Mouse (Mus musculus) lung, postnatal 0 days (tissue): ENCODE measurements around the gene Dmxl2. TPM values are rescaled to one million over a fixed set of nuclear protein-coding genes. Genes with fewer than 3 reads are reported as not detected.

ENCODE experiments used
- ATAC-seq: fragments of 200-750 bp; cut with Nextera tagmentation; 2 replicates; pipeline ENCODE4 v1.8.0; 2017; ENCODE audit warnings: moderate library complexity
- DNase-seq: peaks from one replicate; pipeline ENCODE4 v3.0.0-alpha.2; 2016; ENCODE audit warnings: low spot score
- H3K27ac ChIP-seq: fragments of 300-500 bp; sonication (generic); 2 replicates; pipeline ENCODE4 v1.5.1; 2014; ENCODE audit warnings: antibody characterized with exemption, mild to moderate bottlenecking, low read length, mixed read lengths
- H3K27me3 ChIP-seq: fragments of 300-500 bp; sonication (generic); replicated peaks from 2 replicates; pipeline ENCODE4 v1.6.1; 2014; ENCODE audit warnings: low read length, mixed read lengths; ENCODE audit not compliant: insufficient read depth
- H3K36me3 ChIP-seq: fragments of 300-500 bp; sonication (generic); 2 replicates; pipeline ENCODE4 v1.6.1; 2014; ENCODE audit warnings: low read length, mixed read lengths; ENCODE audit not compliant: insufficient read depth
- H3K4me1 ChIP-seq: fragments of 300-500 bp; sonication (generic); 2 replicates; pipeline ENCODE4 v1.6.1; 2014; ENCODE audit warnings: antibody characterized with exemption, low read depth, low read length, mixed read lengths; ENCODE audit not compliant: insufficient read depth
- H3K4me2 ChIP-seq: fragments of 300-500 bp; sonication (generic); replicated peaks from 2 replicates; pipeline ENCODE4 v1.6.1; 2014; ENCODE audit warnings: low read depth, mild to moderate bottlenecking, low read length, moderate library complexity, mixed read lengths
- H3K4me3 ChIP-seq: fragments of 300-500 bp; sonication (generic); 2 replicates; pipeline ENCODE4 v1.5.1; 2014; ENCODE audit warnings: low read depth, low read length
- H3K9ac ChIP-seq: fragments of 300-500 bp; sonication (generic); replicated peaks from 2 replicates; pipeline ENCODE4 v1.6.1; 2014; ENCODE audit warnings: low read depth, mild to moderate bottlenecking
- H3K9me3 ChIP-seq: fragments of 300-500 bp; sonication (generic); 2 replicates; pipeline ENCODE4 v1.6.1; 2016; ENCODE audit warnings: low read length, mixed read lengths
- CTCF ChIP-seq: IDR thresholded peaks from 2 replicates; pipeline ENCODE4 v1.5.1; 2016; ENCODE audit warnings: antibody characterized with exemption, mild to moderate bottlenecking
- EP300 ChIP-seq: IDR thresholded peaks from 2 replicates; pipeline ENCODE4 v1.6.1; 2016; ENCODE audit warnings: antibody characterized with exemption, mild to moderate bottlenecking, control low read depth
- WGBS: fragments of 180-500 bp; shearing (Covaris S2); extraction: QIAGEN DNeasy Blood & Tissue Kit; methylation state at CpG from one replicate; pipeline ENCODE4 v1.1.7; 2014; 5-methylcytosine and 5-hydroxymethylcytosine counted together
- polyA plus RNA-seq: library from polyadenylated mRNA; unstranded; fragments of >200 nt; fragmentation: Nextera tagmentation; extraction: Ambion mirVana; gene quantifications from 2 replicates; pipeline ENCODE4 v1.2.1, GENCODE M21; 2015

Dmxl2 gene
- polyA plus RNA-seq, 1 experiment from 2014 or later: 4.8 TPM

- Histone ChIP-seq H3K27me3 (no peaks in the 10 kb centered on the region), H3K4me3 (no peak overlapping the region), H3K9me3 (no peaks in the 10 kb centered on the region), H3K4me1 (no peaks in the 10 kb centered on the region), H3K27ac (no peak overlapping the region), H3K9ac (no peak overlapping the region), H3K4me2 (no peak overlapping the region), H3K36me3 (no peaks in the 10 kb centered on the region)
- peak; percentile 47 for DNase-seq
- no peak for TF ChIP-seq EP300
- TF ChIP-seq CTCF: peak; percentile 68
- WGBS: 28% methylated on average over 2 of the region's 2 CpGs
- no peak for ATAC-seq
Observed at GRCm38 (mm10) chr9:54438246-54438645, 63.2 kb downstream of the Dmxl2 start.

- ATAC-seq: no peak
- Histone ChIP-seq H3K4me3 (no peak overlapping the region), H3K9me3 (no peaks in the 10 kb centered on the region), H3K4me1 (no peaks in the 10 kb centered on the region), H3K9ac (no peak overlapping the region), H3K4me2 (no peak overlapping the region), H3K27ac (no peak overlapping the region), H3K36me3 (no peaks in the 10 kb centered on the region), H3K27me3 (no peaks in the 10 kb centered on the region)
- TF ChIP-seq EP300: no peak
- peak; percentile 58 for TF ChIP-seq CTCF
- DNase-seq: peak; percentile 11
- 85% methylated on average over 2 of the region's 2 CpGs for WGBS
Observed at GRCm38 (mm10) chr9:54416238-54416637, 85.2 kb downstream of the Dmxl2 start.

- ATAC-seq (no peak), DNase-seq (no peak)
- WGBS: 83% methylated on average over 5 of the region's 8 CpGs
- H3K27ac ChIP-seq: no peak overlapping the region
- no peaks in the 10 kb centered on the region for H3K9me3 ChIP-seq
- H3K27me3 ChIP-seq: no peaks in the 10 kb centered on the region
- H3K9ac ChIP-seq: no peak overlapping the region
- H3K36me3 ChIP-seq: no peaks in the 10 kb centered on the region
- TF ChIP-seq EP300: no peak
- no peak for TF ChIP-seq CTCF
- no peak overlapping the region for H3K4me3 ChIP-seq
- H3K4me1 ChIP-seq: no peaks in the 10 kb centered on the region
- H3K4me2 ChIP-seq: no peak overlapping the region
Observed at GRCm38 (mm10) chr9:54356756-54357155, 144.7 kb downstream of the Dmxl2 start.

- no peak overlapping the region for H3K27ac ChIP-seq
- no peaks in the 10 kb centered on the region for H3K4me1 ChIP-seq
- H3K9ac ChIP-seq: no peak overlapping the region
- no peak overlapping the region for H3K4me3 ChIP-seq
- no peak for DNase-seq
- no peaks in the 10 kb centered on the region for H3K36me3 ChIP-seq
- no peaks in the 10 kb centered on the region for H3K9me3 ChIP-seq
- 64% methylated on average over 7 of the region's 7 CpGs for WGBS
- H3K4me2 ChIP-seq: no peak overlapping the region
- H3K27me3 ChIP-seq: no peaks in the 10 kb centered on the region
- TF ChIP-seq CTCF: no peak
- TF ChIP-seq EP300: no peak
- ATAC-seq: no peak
Observed at GRCm38 (mm10) chr9:54342026-54342425, 159.4 kb downstream of the Dmxl2 start.

- Histone ChIP-seq H3K4me3 (no peak overlapping the region), H3K27ac (no peak overlapping the region), H3K27me3 (no peaks in the 10 kb centered on the region), H3K4me1 (no peaks in the 10 kb centered on the region), H3K4me2 (no peak overlapping the region), H3K9me3 (no peaks in the 10 kb centered on the region), H3K36me3 (no peaks in the 10 kb centered on the region), H3K9ac (no peak overlapping the region)
- DNase-seq (peak; percentile 67), ATAC-seq (no peak)
- TF ChIP-seq CTCF (peak; percentile 77), EP300 (no peak)
- WGBS: 48% methylated on average over 6 of the region's 6 CpGs
Observed at GRCm38 (mm10) chr9:54336532-54337144, 164.8 kb downstream of the Dmxl2 start.

- 75% methylated on average over 12 of the region's 12 CpGs for WGBS
- TF ChIP-seq EP300 (no peak), CTCF (no peak)
Observed at GRCm38 (mm10) chr9:54335582-54335981, 165.8 kb downstream of the Dmxl2 start.

GRCm38 (mm10) chr9:54329201-54329600, 172.2 kb downstream of the Dmxl2 start:
- no peak overlapping the region for H3K9ac ChIP-seq
- DNase-seq: no peak
- H3K4me1 ChIP-seq: no peaks in the 10 kb centered on the region
- no peaks in the 10 kb centered on the region for H3K27me3 ChIP-seq
- WGBS: 86% methylated on average over 7 of the region's 7 CpGs
- no peak for ATAC-seq
- no peak overlapping the region for H3K27ac ChIP-seq
- H3K9me3 ChIP-seq: no peaks in the 10 kb centered on the region
- no peaks in the 10 kb centered on the region for H3K36me3 ChIP-seq
- H3K4me2 ChIP-seq: no peak overlapping the region
- no peak overlapping the region for H3K4me3 ChIP-seq
- TF ChIP-seq CTCF: no peak

More at GRCm38 (mm10) chr9:54335582-54335981, 165.8 kb downstream of the Dmxl2 start:
- H3K4me1 ChIP-seq: no peaks in the 10 kb centered on the region
- H3K9ac ChIP-seq: no peak overlapping the region
- DNase-seq: no peak
- H3K9me3 ChIP-seq: no peaks in the 10 kb centered on the region
- H3K27me3 ChIP-seq: no peaks in the 10 kb centered on the region
- no peak overlapping the region for H3K4me3 ChIP-seq
- H3K4me2 ChIP-seq: no peak overlapping the region
- no peaks in the 10 kb centered on the region for H3K36me3 ChIP-seq
- no peak for ATAC-seq
- H3K27ac ChIP-seq: no peak overlapping the region
